Mouse (Mus musculus) ES-Bruce4 (cell line): ENCODE measurements around the gene Uaca. TPM values are rescaled to one million over a fixed set of nuclear protein-coding genes. Genes with fewer than 3 reads are reported as not detected.
A peak's percentile ranks its signal among the peaks of the same experiment; 100 is the strongest.

Experiments
- H3K27ac ChIP-seq: 2 replicates; pipeline ENCODE4 v1.5.1; 2012; ENCODE audit warnings: low read length, inconsistent platforms; ENCODE audit not compliant: insufficient read depth
- H3K27me3 ChIP-seq: 2 replicates; pipeline ENCODE4 v1.6.1; 2012; ENCODE audit warnings: mild to moderate bottlenecking, low read length, inconsistent platforms; ENCODE audit not compliant: control insufficient read depth, poor library complexity, insufficient read depth, severe bottlenecking
- H3K36me3 ChIP-seq: 2 replicates; pipeline ENCODE4 v1.6.1; 2012; ENCODE audit warnings: inconsistent platforms, mild to moderate bottlenecking, low read length, moderate library complexity; ENCODE audit not compliant: control insufficient read depth, poor library complexity, insufficient read depth, severe bottlenecking
- H3K4me1 ChIP-seq: one replicate; pipeline ENCODE4 v1.8.1; 2011; ENCODE audit warnings: low read length; ENCODE audit not compliant: control insufficient read depth, insufficient read depth
- H3K4me3 ChIP-seq: 2 replicates; pipeline ENCODE4 v1.5.1; 2011; ENCODE audit warnings: low read depth, mild to moderate bottlenecking, low read length
- H3K9ac ChIP-seq: 2 replicates; pipeline ENCODE4 v1.6.1; 2012; ENCODE audit warnings: low read depth, mild to moderate bottlenecking, inconsistent platforms; ENCODE audit not compliant: poor library complexity, severe bottlenecking
- H3K9me3 ChIP-seq: replicated peaks from 2 replicates; pipeline ENCODE4 v1.6.1; 2012; ENCODE audit warnings: mild to moderate bottlenecking, low read length, inconsistent platforms; ENCODE audit not compliant: control insufficient read depth, poor library complexity, insufficient read depth, severe bottlenecking
- CTCF ChIP-seq: IDR thresholded peaks from one replicate; pipeline ENCODE4 v1.8.1; 2011; ENCODE audit warnings: low read depth, low read length
- EP300 ChIP-seq: IDR thresholded peaks from 2 replicates; pipeline ENCODE4 v1.6.1; 2011; ENCODE audit warnings: low read depth, low read length; ENCODE audit not compliant: insufficient read depth
- POLR2A ChIP-seq: IDR thresholded peaks from one replicate; pipeline ENCODE4 v1.8.1; 2011; ENCODE audit warnings: low read length; ENCODE audit not compliant: insufficient read depth
- polyA plus RNA-seq: library from polyadenylated mRNA; stranded (reverse); fragments of >200 nt; gene quantifications from 2 replicates; pipeline ENCODE4 v1.2.4, GENCODE M21; 2011; ENCODE audit warnings: low read depth; ENCODE audit not compliant: missing spikeins, insufficient read depth, insufficient read length

Gene Uaca
- polyA plus RNA-seq, 1 experiment: 29.7 TPM

- TF ChIP-seq EP300 (no peak), POLR2A (no peak), CTCF (no peak)
- H3K9ac ChIP-seq: no peak overlapping the region
- no peaks in the 10 kb centered on the region for H3K36me3 ChIP-seq
These were observed 76.7 kb downstream of the Uaca start for GRCm38 (mm10) chr9:60870919-60871503.

GRCm38 (mm10) chr9:60873257-60874054 is 79.1 kb downstream of the Uaca start:
- Histone ChIP-seq H3K9ac (no peak overlapping the region), H3K4me3 (no peak overlapping the region), H3K27me3 (no peaks in the 10 kb centered on the region), H3K27ac (no peak overlapping the region), H3K9me3 (no peaks in the 10 kb centered on the region), H3K36me3 (no peaks in the 10 kb centered on the region), H3K4me1 (no peaks in the 10 kb centered on the region)
- TF ChIP-seq POLR2A (no peak), CTCF (peak; percentile 16)

More at GRCm38 (mm10) chr9:60870919-60871503, 76.7 kb downstream of the Uaca start:
- Histone ChIP-seq H3K27ac (no peak overlapping the region), H3K27me3 (no peaks in the 10 kb centered on the region), H3K9me3 (no peaks in the 10 kb centered on the region), H3K4me3 (peak overlapping the region; percentile 36), H3K4me1 (peaks cover 2% of the 10 kb centered on the region)

GRCm38 (mm10) chr9:60874055-60874392 is 79.7 kb downstream of the Uaca start:
- H3K9ac ChIP-seq: no peak overlapping the region
- no peaks in the 10 kb centered on the region for H3K9me3 ChIP-seq
- H3K27ac ChIP-seq: no peak overlapping the region
- H3K4me1 ChIP-seq: no peaks in the 10 kb centered on the region
- TF ChIP-seq EP300 (no peak), CTCF (no peak)
- H3K27me3 ChIP-seq: no peaks in the 10 kb centered on the region
- H3K4me3 ChIP-seq: no peak overlapping the region
- no peaks in the 10 kb centered on the region for H3K36me3 ChIP-seq

- Histone ChIP-seq H3K36me3 (no peaks in the 10 kb centered on the region), H3K4me1 (no peaks in the 10 kb centered on the region), H3K9me3 (no peaks in the 10 kb centered on the region), H3K4me3 (no peak overlapping the region), H3K27ac (no peak overlapping the region), H3K27me3 (no peaks in the 10 kb centered on the region), H3K9ac (no peak overlapping the region)
- TF ChIP-seq POLR2A: no peak
- no peak for TF ChIP-seq EP300
- no peak for TF ChIP-seq CTCF
These were observed 81.7 kb downstream of the Uaca start for GRCm38 (mm10) chr9:60876085-60876484.

- no peaks in the 10 kb centered on the region for H3K4me1 ChIP-seq
- H3K9ac ChIP-seq: no peak overlapping the region
- no peaks in the 10 kb centered on the region for H3K9me3 ChIP-seq
- TF ChIP-seq POLR2A: no peak
- TF ChIP-seq CTCF: no peak
- no peak for TF ChIP-seq EP300
- no peaks in the 10 kb centered on the region for H3K36me3 ChIP-seq
- H3K27me3 ChIP-seq: no peaks in the 10 kb centered on the region
- H3K4me3 ChIP-seq: no peak overlapping the region
- no peak overlapping the region for H3K27ac ChIP-seq
These were observed 82.2 kb downstream of the Uaca start for GRCm38 (mm10) chr9:60876531-60876930.

- Histone ChIP-seq H3K9ac (no peak overlapping the region), H3K36me3 (no peaks in the 10 kb centered on the region), H3K4me3 (no peak overlapping the region), H3K27me3 (no peaks in the 10 kb centered on the region), H3K9me3 (no peaks in the 10 kb centered on the region), H3K4me1 (no peaks in the 10 kb centered on the region), H3K27ac (no peak overlapping the region)
- TF ChIP-seq CTCF: no peak
- no peak for TF ChIP-seq POLR2A
- TF ChIP-seq EP300: no peak
These were observed 83.8 kb downstream of the Uaca start for GRCm38 (mm10) chr9:60878051-60878557.
